Mouse (Mus musculus): ENCODE results near the gene Clec4a4. TPM values are rescaled to one million over a fixed set of nuclear protein-coding genes. Genes with fewer than 3 reads are reported as not detected.

The Clec4a4 gene
- polyA plus RNA-seq, 1 experiment from 2014 or later, result not detected

DNA sequence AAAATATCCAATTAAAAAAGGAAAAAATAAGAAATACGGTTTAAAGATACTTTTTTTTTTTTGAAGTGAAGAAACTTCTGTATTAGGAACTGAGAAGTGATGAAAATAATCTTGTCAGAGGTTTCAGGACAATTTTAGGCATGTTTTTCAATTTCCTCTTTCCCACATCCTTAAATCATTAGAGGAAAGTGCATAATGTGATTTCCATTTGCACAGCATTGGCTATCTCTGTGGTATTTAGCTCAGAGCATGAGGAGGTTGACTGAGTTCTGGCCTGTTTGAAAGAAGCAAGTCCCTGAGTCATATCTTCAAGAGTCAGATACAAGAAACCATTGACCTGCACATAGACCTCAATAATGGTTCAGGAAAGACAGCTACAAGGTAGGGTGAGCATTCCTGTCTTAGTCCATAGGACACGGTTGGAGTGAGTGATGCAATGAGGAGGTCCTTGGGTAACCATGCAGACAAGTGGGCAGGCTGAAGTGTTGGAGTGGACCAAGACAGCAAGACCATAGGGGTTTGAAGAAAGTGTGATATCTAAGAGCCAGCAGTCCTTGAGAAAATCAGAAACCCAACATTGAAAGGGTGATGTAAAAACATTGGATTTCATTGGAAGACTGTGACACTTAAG, 59.7 kb downstream of the Clec4a4 start, which contains the start of gene Clec4b1:
Gene Clec4b1 (plus strand): TSS at position 221 of the 631 bp plus-strand sequence.
- H3K4me1 ChIP-seq (replicated peaks; ENCODE audit: insufficient read depth, low read length), result no peaks in the 10 kb centered on the region
- ATAC-seq (replicated peaks; ENCODE audit: low FRiP score, low read depth) (no peak), DNase-seq (ENCODE audit: low spot score) (no peak)
- no peak within 1 kb of the TSS for H3K4me2 ChIP-seq (ENCODE audit: low read length)
- H3K4me3 ChIP-seq (replicated peaks; ENCODE audit: low read depth, low read length), result no peak within 1 kb of the TSS
- no peaks in the 10 kb centered on the region for H3K36me3 ChIP-seq (ENCODE audit: insufficient read depth, low read length)
- no peak for TF ChIP-seq CTCF (IDR thresholded peaks at IDR 0.05; ENCODE audit: low read depth)
- H3K27ac ChIP-seq, result no peak within 1 kb of the TSS
- no peak within 1 kb of the TSS for H3K9ac ChIP-seq (ENCODE audit: low read depth, low read length)
- WGBS, result 78% methylated on average over 2 of the region's 2 CpGs
- H3K9me3 ChIP-seq (replicated peaks; ENCODE audit: low read length), result no peaks in the 10 kb centered on the region
- no peaks in the 10 kb centered on the region for H3K27me3 ChIP-seq (ENCODE audit: insufficient read depth, low read length)

Other genes starting within 250 kb of the Clec4a4 start
- 4.1 and 4.4 TPM in 2 replicates for gene Slc2a3, start 188.7 kb upstream of the Clec4a4 start, polyA plus RNA-seq (2015; fragmentation: Nextera tagmentation; extraction: Ambion mirVana)
- gene Foxj2, start 170.5 kb upstream of the Clec4a4 start, polyA plus RNA-seq (2015; fragmentation: Nextera tagmentation; extraction: Ambion mirVana), result 5.2 and 5.5 TPM in 2 replicates
- 2.1 and 2.3 TPM in 2 replicates for gene C3ar1, start 134.2 kb upstream of the Clec4a4 start, polyA plus RNA-seq (2015; fragmentation: Nextera tagmentation; extraction: Ambion mirVana)
- 37.6 and 39.8 TPM in 2 replicates for gene Necap1, start 115.9 kb upstream of the Clec4a4 start, polyA plus RNA-seq (2015; fragmentation: Nextera tagmentation; extraction: Ambion mirVana)
- 3.0 and 3.1 TPM in 2 replicates for gene Clec4a1, start 68.5 kb upstream of the Clec4a4 start, polyA plus RNA-seq (2015; fragmentation: Nextera tagmentation; extraction: Ambion mirVana)
- gene Clec4a3, start 37.9 kb upstream of the Clec4a4 start, polyA plus RNA-seq (2015; fragmentation: Nextera tagmentation; extraction: Ambion mirVana), result 3.5 and 4.3 TPM in 2 replicates
- gene Clec4b1, start 59.6 kb downstream of the Clec4a4 start, polyA plus RNA-seq (2015; fragmentation: Nextera tagmentation; extraction: Ambion mirVana), result 0.21 TPM in 1 of 2 replicates, not detected in the other
- 4.1 and 5.8 TPM in 2 replicates for gene Clec4a2, start 116.1 kb downstream of the Clec4a4 start, polyA plus RNA-seq (2015; fragmentation: Nextera tagmentation; extraction: Ambion mirVana)
- not detected in 2 replicates for gene Clec4b2, start 182.5 kb downstream of the Clec4a4 start, polyA plus RNA-seq (2015; fragmentation: Nextera tagmentation; extraction: Ambion mirVana)
- 5.3 and 6.5 TPM in 2 replicates for gene Clec4n, start 239.5 kb downstream of the Clec4a4 start, polyA plus RNA-seq (2015; fragmentation: Nextera tagmentation; extraction: Ambion mirVana)